Mouse (Mus musculus) heart, adult 9 months (tissue): ENCODE measurements around the gene Hist1h2bh.

Experiments
- DNase-seq, 2 experiments: peaks; one replicate each; pipeline ENCODE4 v3.0.0; 2022; ENCODE audit warnings: low spot score in 2 of 2

Hist1h2bh gene

GRCm38 (mm10) chr13:23506351-23506750 lies 36.8 kb downstream of the Hist1h2bh start:
- DNase-seq: no peak

- no peak for DNase-seq
Observed at GRCm38 (mm10) chr13:23505662-23506345, 37.4 kb downstream of the Hist1h2bh start.

GRCm38 (mm10) chr13:23503797-23504196 lies 39.4 kb downstream of the Hist1h2bh start:
- DNase-seq: peak in 1 of 2 experiments; percentile 57

- no peak for DNase-seq
Observed at GRCm38 (mm10) chr13:23502916-23503315, 40.3 kb downstream of the Hist1h2bh start.

GRCm38 (mm10) chr13:23502031-23502567 lies 41.1 kb downstream of the Hist1h2bh start:
- DNase-seq: no peak

GRCm38 (mm10) chr13:23501511-23501910 lies 41.7 kb downstream of the Hist1h2bh start:
- DNase-seq: no peak

- peak in 1 of 2 experiments; percentile 67 for DNase-seq
Observed at GRCm38 (mm10) chr13:23500424-23501200, 42.6 kb downstream of the Hist1h2bh start.

- no peak for DNase-seq
Observed at GRCm38 (mm10) chr13:23499943-23500342, 43.2 kb downstream of the Hist1h2bh start.

- DNase-seq: no peak
Observed at GRCm38 (mm10) chr13:23498653-23499052, 44.5 kb downstream of the Hist1h2bh start.

GRCm38 (mm10) chr13:23497656-23498321 lies 45.4 kb downstream of the Hist1h2bh start:
- no peak for DNase-seq

- no peak for DNase-seq
Observed at GRCm38 (mm10) chr13:23495526-23495925, 47.7 kb downstream of the Hist1h2bh start.

GRCm38 (mm10) chr13:23491990-23492389 lies 51.2 kb downstream of the Hist1h2bh start:
- no peak for DNase-seq
